24 mouse cellular contexts compared by ENCODE assay signal in genomic region chr1:60752986-60753385, GRCm38 (mm10).
"Had no signal": no experiment of that assay in that cellular context is flagged by ENCODE, and none has a peak within 500 bp of the region (broad histone marks: within the 10 kb centered on the region; RNA-seq: fewer than 3 reads in every experiment).

No protein-coding gene starts in this region.

- H3K27ac ChIP-seq: gastrocnemius, adult 2 months; heart, embryonic 10.5 days; hindbrain, embryonic 13.5 days; hindbrain, embryonic 15.5 days; hindbrain, postnatal 0 days; intestine, embryonic 15.5 days; layer of hippocampus, adult 2 months; left cerebral cortex, adult 2 months; limb, embryonic 13.5 days; limb, embryonic 15.5 days; liver, embryonic 12.5 days; liver, embryonic 14.5 days had no signal

- H3K4me3 ChIP-seq: gastrocnemius, adult 2 months; heart, embryonic 10.5 days; heart, embryonic 12.5 days; hindbrain, embryonic 13.5 days; hindbrain, embryonic 15.5 days; intestine, embryonic 15.5 days; layer of hippocampus, adult 2 months; left cerebral cortex, adult 2 months; limb, embryonic 13.5 days; limb, embryonic 15.5 days; liver, embryonic 12.5 days had no signal

- DNase-seq: gastrocnemius, adult 2 months; gastrocnemius, postnatal 10 days; gastrocnemius, postnatal 25 days; heart, adult 18-20 months; heart, postnatal 10 days; kidney, adult 18-20 months; kidney, adult 8-10 months; kidney, postnatal 10 days; kidney, postnatal 25 days; kidney, postnatal 4 days had no signal

- H3K9ac ChIP-seq: heart, embryonic 12.5 days; hindbrain, embryonic 13.5 days; hindbrain, embryonic 15.5 days; intestine, embryonic 15.5 days; limb, embryonic 13.5 days; limb, embryonic 15.5 days; liver, embryonic 12.5 days; liver, embryonic 14.5 days had no signal

- ATAC-seq: hindbrain, postnatal 0 days; inflammation-experienced regulatory T-cells, adult 6 months; intestine, embryonic 15.5 days; intestine, postnatal 0 days; liver, embryonic 12.5 days had no signal

- H3K4me2 ChIP-seq: heart, embryonic 12.5 days; hindbrain, embryonic 13.5 days; hindbrain, embryonic 15.5 days; intestine, embryonic 15.5 days; limb, embryonic 13.5 days; limb, embryonic 15.5 days; liver, embryonic 12.5 days had no signal

- H3K4me1 ChIP-seq: hindbrain, embryonic 13.5 days; hindbrain, embryonic 15.5 days; intestine, embryonic 15.5 days; limb, embryonic 13.5 days; limb, embryonic 15.5 days; liver, embryonic 12.5 days had no signal

- H3K9me3 ChIP-seq: heart, embryonic 10.5 days; heart, embryonic 12.5 days; hindbrain, embryonic 13.5 days; hindbrain, embryonic 15.5 days; intestine, embryonic 15.5 days; limb, embryonic 13.5 days; limb, embryonic 15.5 days; liver, embryonic 12.5 days had no signal

- H3K36me3 ChIP-seq: heart, embryonic 10.5 days; heart, embryonic 12.5 days; hindbrain, embryonic 13.5 days; hindbrain, embryonic 15.5 days; intestine, embryonic 15.5 days; limb, embryonic 13.5 days; limb, embryonic 15.5 days; liver, embryonic 12.5 days had no signal

- H3K27me3 ChIP-seq: heart, embryonic 12.5 days; hindbrain, embryonic 13.5 days; hindbrain, embryonic 15.5 days; intestine, embryonic 15.5 days; limb, embryonic 15.5 days; liver, embryonic 12.5 days had no signal
